ENCODE assay signal across 11 mouse cellular contexts in genomic region chr4:154886876-154887592, GRCm38 (mm10). TPM values are rescaled to one million over a fixed set of nuclear protein-coding genes. Genes with fewer than 3 reads are reported as not detected.
DNase-seq lines count a peak whose midpoint lies in the region; ATAC-seq and TF ChIP-seq lines count a peak whose summit lies in the region.
"Had no signal": no experiment of that assay in that cellular context is flagged by ENCODE, and none has a peak within 500 bp of the region (broad histone marks: within the 10 kb centered on the region; RNA-seq: fewer than 3 reads in every experiment).

No protein-coding gene starts in this region.

- no peaks in the 10 kb centered on the region for H3K4me1 ChIP-seq in kidney, postnatal 0 days (replicated peaks; ENCODE audit: insufficient read depth, low read length)
- H3K4me1 ChIP-seq in midbrain, embryonic 12.5 days: no peaks in the 10 kb centered on the region

- H3K4me2 ChIP-seq in kidney, postnatal 0 days (ENCODE audit: low read length): no peak overlapping the region
- H3K4me2 ChIP-seq in midbrain, embryonic 12.5 days (replicated peaks): no peak overlapping the region
- H3K4me2 ChIP-seq: liver, embryonic 15.5 days had no signal

- no peaks in the 10 kb centered on the region for H3K36me3 ChIP-seq in kidney, postnatal 0 days (ENCODE audit: insufficient read depth, low read length)
- H3K36me3 ChIP-seq in midbrain, embryonic 12.5 days: no peaks in the 10 kb centered on the region
- H3K36me3 ChIP-seq: liver, embryonic 15.5 days had no signal

- no peaks in the 10 kb centered on the region for H3K9me3 ChIP-seq in kidney, postnatal 0 days (replicated peaks; ENCODE audit: low read length)
- H3K9me3 ChIP-seq in midbrain, embryonic 12.5 days: no peaks in the 10 kb centered on the region
- H3K9me3 ChIP-seq: liver, embryonic 15.5 days; megakaryocyte, embryonic 14.5 days had no signal

- H3K27me3 ChIP-seq in kidney, postnatal 0 days (ENCODE audit: insufficient read depth, low read length): no peaks in the 10 kb centered on the region
- H3K27me3 ChIP-seq in midbrain, embryonic 12.5 days: peaks cover 9% of the 10 kb centered on the region; the same call in 1 of the 2 replicates

- no peak for ATAC-seq in kidney, postnatal 0 days (replicated peaks; ENCODE audit: low FRiP score, low read depth)
- ATAC-seq in midbrain, embryonic 12.5 days (ENCODE audit: low FRiP score, low read depth): no peak
- no peak for ATAC-seq in megakaryocyte-erythroid progenitor cell, adult 5-6 weeks (replicated peaks; ENCODE audit: low FRiP score, low TSS enrichment, poor library complexity, severe bottlenecking)

- 56% methylated on average over 13 of the region's 13 CpGs for WGBS in kidney, postnatal 0 days
- 71% methylated on average over 11 of the region's 13 CpGs for WGBS in midbrain, embryonic 12.5 days

- no peak overlapping the region for H3K4me3 ChIP-seq in kidney, postnatal 0 days (replicated peaks; ENCODE audit: low read depth, low read length)
- no peak overlapping the region for H3K4me3 ChIP-seq in midbrain, embryonic 12.5 days
- H3K4me3 ChIP-seq: liver, embryonic 15.5 days; megakaryocyte, embryonic 14.5 days had no signal

- TF ChIP-seq CTCF in kidney, postnatal 0 days (IDR thresholded peaks at IDR 0.05; ENCODE audit: low read depth): no peak

- H3K27ac ChIP-seq in kidney, postnatal 0 days: no peak overlapping the region
- peak overlapping the region; percentile 30; the same call in 1 of the 2 replicates for H3K27ac ChIP-seq in midbrain, embryonic 12.5 days (replicated peaks)
- H3K27ac ChIP-seq: liver, embryonic 15.5 days had no signal

- DNase-seq in kidney, postnatal 0 days (ENCODE audit: low spot score): peak; percentile 25
- no peak for DNase-seq in kidney, postnatal 10 days
- DNase-seq in cerebellum, adult 18-20 months: peak; percentile 64 to 70
- DNase-seq in cerebellum, postnatal 36 days: peak; percentile 53 to 68
- DNase-seq in layer of hippocampus, postnatal 14 days (ENCODE audit: low spot score in 2 of 2): no peak
- DNase-seq: thymus, postnatal 14 days had no signal

- H3K9ac ChIP-seq in kidney, postnatal 0 days (ENCODE audit: low read depth, low read length): no peak overlapping the region
- H3K9ac ChIP-seq in midbrain, embryonic 12.5 days (replicated peaks): no peak overlapping the region
- H3K9ac ChIP-seq: liver, embryonic 15.5 days had no signal

RNA-seq across cellular contexts. Expression of gene Fam213b, which starts 11.9 kb away (rescaled TPM):
- polyA plus RNA-seq in kidney, postnatal 0 days (2015; fragmentation: Nextera tagmentation; extraction: Ambion mirVana): 40.6 and 42.0 TPM in 2 replicates
- polyA plus RNA-seq in midbrain, embryonic 12.5 days (2016; fragmentation: Nextera tagmentation; extraction: Ambion mirVana): 33.2 and 36.0 TPM in 2 replicates
- 10 to 100 TPM; 34.2 to 40.9 TPM for total RNA-seq in layer of hippocampus, postnatal 14 days (2021)
- total RNA-seq in megakaryocyte-erythroid progenitor cell, adult 5-6 weeks (2014; fragmentation: Nextera tagmentation): 1.6 TPM in 1 of 2 replicates, not detected in the other
- 0.94 and 1.1 TPM in 2 replicates for total RNA-seq in megakaryocyte-erythroid progenitor cell, adult 5-6 weeks (2017)

RNA-seq across cellular contexts. Expression of gene Mmel1, which starts 17.6 kb away (rescaled TPM):
- polyA plus RNA-seq in kidney, postnatal 0 days (2015; fragmentation: Nextera tagmentation; extraction: Ambion mirVana): not detected in 2 replicates
- 0.19 and 0.37 TPM in 2 replicates for polyA plus RNA-seq in midbrain, embryonic 12.5 days (2016; fragmentation: Nextera tagmentation; extraction: Ambion mirVana)
- total RNA-seq in layer of hippocampus, postnatal 14 days (2021): under 1 TPM; 0.33 to 0.41 TPM
- total RNA-seq in megakaryocyte-erythroid progenitor cell, adult 5-6 weeks (2014; fragmentation: Nextera tagmentation): 5.5 TPM in 1 of 2 replicates, not detected in the other
- 0.46 and 0.94 TPM in 2 replicates for total RNA-seq in megakaryocyte-erythroid progenitor cell, adult 5-6 weeks (2017)
- total RNA-seq: neutrophil, adult 5-6 weeks had no signal

RNA-seq across cellular contexts. Expression of gene Tnfrsf14, which starts 41.3 kb away (rescaled TPM):
- polyA plus RNA-seq in kidney, postnatal 0 days (2015; fragmentation: Nextera tagmentation; extraction: Ambion mirVana): 0.75 and 1.3 TPM in 2 replicates
- polyA plus RNA-seq in midbrain, embryonic 12.5 days (2016; fragmentation: Nextera tagmentation; extraction: Ambion mirVana): 0.78 and 1.0 TPM in 2 replicates
- 1 to 10 TPM in 1 of 2 experiments, under 1 TPM in 1; 0.81 to 1.1 TPM for total RNA-seq in layer of hippocampus, postnatal 14 days (2021)
- total RNA-seq in megakaryocyte-erythroid progenitor cell, adult 5-6 weeks (2014; fragmentation: Nextera tagmentation): 133 and 270 TPM in 2 replicates
- total RNA-seq in megakaryocyte-erythroid progenitor cell, adult 5-6 weeks (2017): 78.8 and 149 TPM in 2 replicates

RNA-seq across cellular contexts. Expression of gene Ttc34, which starts 49.8 kb away (rescaled TPM):
- 0.30 and 0.34 TPM in 2 replicates for polyA plus RNA-seq in kidney, postnatal 0 days (2015; fragmentation: Nextera tagmentation; extraction: Ambion mirVana)
- 0.16 and 0.46 TPM in 2 replicates for polyA plus RNA-seq in midbrain, embryonic 12.5 days (2016; fragmentation: Nextera tagmentation; extraction: Ambion mirVana)
- 1 to 10 TPM; 4.0 to 4.4 TPM for total RNA-seq in layer of hippocampus, postnatal 14 days (2021)
- not detected in 2 replicates for total RNA-seq in megakaryocyte-erythroid progenitor cell, adult 5-6 weeks (2014; fragmentation: Nextera tagmentation)
- total RNA-seq in megakaryocyte-erythroid progenitor cell, adult 5-6 weeks (2017): not detected in 2 replicates
- total RNA-seq: neutrophil, adult 5-6 weeks had no signal
- polyA plus RNA-seq: liver, embryonic 15.5 days had no signal

Comparison
In these comparisons a context has a peak if more than half of its experiments do, and no peak if none do; other contexts are left out.
1. DNase-seq: peak in kidney, postnatal 0 days (single experiment), cerebellum, adult 18-20 months (2 of 2) and cerebellum, postnatal 36 days (2 of 2); none in kidney, postnatal 10 days (single experiment) and layer of hippocampus, postnatal 14 days (0 of 2).
2. RNA of gene Fam213b, which starts 11.9 kb away (total RNA-seq): 34.2 to 40.9 TPM in layer of hippocampus, postnatal 14 days; 0.94 to 1.6 TPM in megakaryocyte-erythroid progenitor cell, adult 5-6 weeks; every median in the first group is over 10 times any median in the second.
3. RNA of gene Tnfrsf14, which starts 41.3 kb away (total RNA-seq): 78.8 to 270 TPM in megakaryocyte-erythroid progenitor cell, adult 5-6 weeks; 0.81 to 1.1 TPM in layer of hippocampus, postnatal 14 days; every median in the first group is over 10 times any median in the second.